Mouse (Mus musculus) cortical plate, adult 2 months (tissue): ENCODE measurements around the gene Pklr. TPM values are rescaled to one million over a fixed set of nuclear protein-coding genes. Genes with fewer than 3 reads are reported as not detected.
"Not testable (repeated sequence)": the region's sequence is repeated elsewhere in the genome, so short reads cannot be mapped to it uniquely, and the experiment has no call there.

Source experiments
- H3K27ac ChIP-seq: fragments of 200-500 bp; 2 replicates; pipeline ENCODE4 v1.5.1; 2012; ENCODE audit warnings: low read length, control low read depth, inconsistent platforms; ENCODE audit not compliant: insufficient read depth
- H3K4me1 ChIP-seq: fragments of 200-500 bp; 2 replicates; pipeline ENCODE4 v1.6.1; 2011; ENCODE audit warnings: low read length; ENCODE audit not compliant: control insufficient read depth, insufficient read depth
- H3K4me3 ChIP-seq: fragments of 200-500 bp; 2 replicates; pipeline ENCODE4 v1.5.1; 2011; ENCODE audit warnings: mild to moderate bottlenecking, low read length, control low read depth; ENCODE audit not compliant: insufficient read depth
- CTCF ChIP-seq: fragments of 200-500 bp; IDR thresholded peaks from 2 replicates; pipeline ENCODE4 v1.5.1; 2011; ENCODE audit warnings: mild to moderate bottlenecking, control low read depth, low read length; ENCODE audit not compliant: insufficient read depth; ENCODE audit errors: extremely low read depth
- POLR2A ChIP-seq: fragments of 200-500 bp; IDR thresholded peaks from 2 replicates; pipeline ENCODE4 v1.6.1; 2011; ENCODE audit warnings: mild to moderate bottlenecking, low read length, control low read depth; ENCODE audit not compliant: insufficient read depth; ENCODE audit errors: extremely low read depth
- polyA plus RNA-seq: library from polyadenylated mRNA; depleted of rRNA; stranded (reverse); fragments of >200 nt; gene quantifications from 2 replicates; pipeline ENCODE4 v1.2.3, GENCODE M21; 2012

Pklr gene
- polyA plus RNA-seq, 1 experiment = 0.08 TPM

DNA sequence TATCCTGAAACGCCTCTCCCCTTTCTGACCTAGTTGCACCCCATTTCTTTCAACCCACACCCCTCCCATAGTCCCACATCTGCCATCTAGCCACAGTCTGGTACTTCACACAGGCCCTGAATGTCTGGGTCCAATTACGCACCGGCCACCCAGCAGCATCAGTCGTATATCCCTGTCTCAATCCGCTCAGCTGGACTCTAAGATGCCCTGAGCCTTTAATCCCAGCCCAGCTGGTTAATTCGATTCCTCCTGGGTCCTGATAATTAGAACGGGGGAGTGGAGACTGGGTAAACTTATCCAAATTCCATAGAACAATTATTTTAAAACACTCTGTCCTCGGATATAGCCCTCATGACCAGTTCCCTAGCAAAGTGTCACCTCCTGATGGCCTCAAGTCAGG is 9.6 kb downstream of the Pklr start:
- no peak overlapping the region for H3K4me3 ChIP-seq
- H3K27ac ChIP-seq = no peak overlapping the region

DNA sequence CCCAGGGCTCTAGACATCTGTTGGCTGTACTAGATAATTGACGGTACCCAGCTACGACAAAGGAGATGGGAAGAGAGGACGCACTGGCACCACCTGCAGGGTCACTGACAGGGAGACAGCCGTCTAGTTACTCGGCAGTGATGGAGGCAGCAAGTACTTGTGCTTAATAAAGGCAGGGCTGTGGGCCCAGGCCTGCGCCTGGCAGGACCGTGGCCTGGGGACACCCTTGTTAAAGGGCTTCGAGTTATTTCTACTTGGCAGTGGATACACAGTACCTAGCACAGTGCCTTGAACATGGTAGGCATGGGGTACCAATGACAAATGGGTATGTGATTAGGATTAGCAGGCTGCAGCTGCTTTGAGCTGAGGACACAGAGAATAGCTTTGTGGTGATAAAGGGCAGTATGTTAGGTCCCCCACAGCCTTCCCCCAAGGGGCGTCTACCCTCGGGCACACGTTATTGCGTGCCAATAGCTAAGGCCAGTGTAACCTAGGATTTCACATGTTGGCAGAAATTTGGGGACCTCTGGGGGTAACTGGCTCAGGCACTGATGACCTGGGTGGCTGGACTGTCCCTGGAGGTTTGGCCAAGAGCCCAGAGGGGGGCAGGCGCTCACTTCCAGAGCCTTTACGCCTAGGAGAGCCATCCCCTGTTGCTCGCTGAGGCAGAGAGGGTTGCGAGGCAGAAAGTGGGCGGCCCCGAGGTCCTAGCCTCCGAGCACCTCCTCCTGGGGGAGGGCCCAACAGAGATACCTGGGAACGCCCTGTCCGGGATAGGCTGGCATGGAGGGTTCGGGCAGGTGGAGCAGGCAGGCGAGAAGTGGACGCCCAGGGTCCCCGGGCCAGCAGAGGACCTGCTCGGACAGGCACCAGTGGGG is 11.4 kb downstream of the Pklr start:
- TF ChIP-seq POLR2A = no peak
- TF ChIP-seq CTCF = no peak
- no peak overlapping the region for H3K4me3 ChIP-seq
- no peak overlapping the region for H3K27ac ChIP-seq
- H3K4me1 ChIP-seq = no peaks in the 10 kb centered on the region

More for the DNA sequence above, 9.6 kb downstream of the Pklr start:
- H3K4me1 ChIP-seq = no peaks in the 10 kb centered on the region
- TF ChIP-seq POLR2A (no peak), CTCF (no peak)

DNA sequence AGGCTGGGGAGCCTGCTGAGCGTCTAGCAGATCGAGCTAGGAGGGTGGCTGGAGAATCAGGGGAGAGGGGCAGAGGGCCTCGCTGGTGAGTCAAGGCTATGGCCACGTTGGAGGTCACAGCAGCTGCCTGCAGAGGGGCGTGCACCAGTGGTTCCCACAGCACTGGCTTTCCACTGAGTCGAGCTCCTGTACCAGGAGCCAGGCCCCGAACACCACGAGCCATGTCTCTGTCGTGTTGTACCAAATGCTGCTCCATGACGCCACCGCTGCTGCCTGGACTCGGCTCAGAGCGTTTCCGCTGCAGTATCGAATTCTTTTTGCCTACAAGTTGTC is 12.0 kb downstream of the Pklr start:
- Histone ChIP-seq H3K4me1 (no peaks in the 10 kb centered on the region), H3K4me3 (no peak overlapping the region), H3K27ac (no peak overlapping the region)
- TF ChIP-seq POLR2A = no peak
- no peak for TF ChIP-seq CTCF

DNA sequence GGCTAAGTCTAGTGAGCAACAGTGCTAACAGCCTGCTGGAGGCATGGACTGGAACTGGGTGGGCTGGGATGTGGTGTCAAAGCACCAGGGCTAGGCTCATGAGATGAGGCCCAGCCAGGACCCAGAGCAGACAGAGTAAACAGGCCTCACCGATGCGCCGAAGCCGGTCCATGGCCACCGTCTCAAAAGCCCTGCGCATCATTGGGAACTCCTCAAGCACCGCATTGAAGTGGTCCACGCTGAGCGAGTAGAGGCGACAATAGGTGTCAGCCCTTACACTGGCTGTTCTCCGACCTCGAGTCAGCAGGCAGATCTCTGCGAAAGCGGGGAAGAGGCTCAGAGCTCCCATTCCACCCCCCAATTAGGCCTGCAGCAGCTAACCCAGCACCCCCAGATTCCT is 12.6 kb downstream of the Pklr start:
- H3K27ac ChIP-seq = no peak overlapping the region
- no peaks in the 10 kb centered on the region for H3K4me1 ChIP-seq
- TF ChIP-seq CTCF (no peak), POLR2A (no peak)
- no peak overlapping the region for H3K4me3 ChIP-seq

DNA sequence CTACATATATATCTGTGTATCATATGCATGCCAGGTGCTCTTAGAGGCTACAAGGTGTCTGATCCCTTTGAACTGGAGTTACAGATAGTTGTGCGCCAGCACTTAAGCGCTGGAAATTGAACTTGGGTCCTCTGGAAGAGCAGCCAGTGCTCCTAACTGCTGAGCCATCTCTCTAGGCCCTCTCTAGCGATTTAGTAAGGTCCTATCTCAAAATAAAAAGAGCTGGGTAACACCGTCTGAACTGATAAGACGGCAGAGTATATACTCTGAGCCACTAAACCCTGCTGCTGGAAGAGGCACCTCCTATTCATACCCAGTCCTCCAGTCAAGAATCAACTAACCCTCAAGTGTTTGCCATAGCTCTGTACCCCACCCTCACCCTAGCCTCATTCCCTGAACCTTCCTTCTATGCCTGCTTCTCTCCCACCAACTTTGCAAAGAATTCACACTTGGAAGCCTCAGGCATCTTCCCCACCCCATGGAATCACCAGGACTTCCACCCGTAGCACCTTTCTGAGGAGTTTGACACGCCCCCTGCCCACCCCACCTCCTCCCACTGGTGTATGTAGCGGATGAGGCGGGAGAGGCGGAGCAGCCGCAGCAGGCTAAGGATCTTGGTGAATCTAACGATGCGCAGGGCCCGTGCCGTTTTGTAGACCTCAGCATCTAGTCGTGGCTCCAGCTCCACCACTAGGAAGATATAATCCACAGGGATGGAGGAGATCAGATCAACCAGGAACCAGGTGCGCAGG is 16.3 kb downstream of the Pklr start:
- Histone ChIP-seq H3K4me3 (no peak overlapping the region), H3K4me1 (no peaks in the 10 kb centered on the region), H3K27ac (no peak overlapping the region)
- TF ChIP-seq CTCF = no peak
- no peak for TF ChIP-seq POLR2A

DNA sequence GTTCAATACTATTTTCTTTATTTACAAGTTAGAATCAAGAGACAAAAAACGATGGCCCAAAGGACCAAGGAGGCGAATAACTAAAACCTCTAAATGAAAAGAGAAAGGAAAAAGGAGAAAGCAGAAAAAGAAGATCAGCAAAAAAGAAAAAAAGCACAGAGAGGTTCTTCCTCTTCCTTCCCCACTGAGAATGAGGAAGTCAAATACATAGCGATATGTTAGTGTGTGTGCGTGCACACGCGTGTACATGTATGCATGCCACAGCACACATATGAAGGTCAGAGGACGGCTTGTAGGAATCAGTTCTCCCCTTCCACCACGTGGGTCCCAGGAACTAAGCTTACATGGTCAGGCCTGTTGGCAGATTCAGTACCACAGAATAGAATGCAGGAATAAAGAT is 21.0 kb downstream of the Pklr start:
- no peak overlapping the region for H3K4me3 ChIP-seq
- TF ChIP-seq CTCF (no peak), POLR2A (no peak)
- no peak overlapping the region for H3K27ac ChIP-seq
- peaks cover 3% of the 10 kb centered on the region; the same call in 1 of the 2 replicates for H3K4me1 ChIP-seq

DNA sequence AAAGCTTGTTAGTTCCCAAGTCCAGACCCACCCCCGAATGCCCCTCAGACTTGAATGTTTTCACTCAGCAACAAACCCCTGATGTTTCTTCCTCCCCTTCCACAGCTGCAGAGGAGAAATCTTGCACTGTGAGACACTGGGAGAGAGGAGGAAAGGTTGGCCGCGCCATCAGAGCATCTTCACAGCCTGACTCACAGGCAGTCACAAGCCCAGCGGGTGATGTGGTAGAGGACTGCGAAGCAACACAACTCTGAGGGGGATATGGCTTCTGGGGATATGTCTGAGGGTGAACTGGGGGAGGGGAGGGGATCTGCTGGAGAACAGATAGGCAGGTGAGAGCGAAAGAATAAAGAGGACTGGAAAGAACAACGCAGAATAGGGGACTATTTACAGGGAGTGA is 22.7 kb downstream of the Pklr start:
- no peak overlapping the region for H3K27ac ChIP-seq
- H3K4me1 ChIP-seq = peaks cover 3% of the 10 kb centered on the region
- peak overlapping the region; percentile 41 for H3K4me3 ChIP-seq
- TF ChIP-seq CTCF (no peak), POLR2A (0 out of 2 replicates have a peak, but pooled peaks have one; percentile 8)

DNA sequence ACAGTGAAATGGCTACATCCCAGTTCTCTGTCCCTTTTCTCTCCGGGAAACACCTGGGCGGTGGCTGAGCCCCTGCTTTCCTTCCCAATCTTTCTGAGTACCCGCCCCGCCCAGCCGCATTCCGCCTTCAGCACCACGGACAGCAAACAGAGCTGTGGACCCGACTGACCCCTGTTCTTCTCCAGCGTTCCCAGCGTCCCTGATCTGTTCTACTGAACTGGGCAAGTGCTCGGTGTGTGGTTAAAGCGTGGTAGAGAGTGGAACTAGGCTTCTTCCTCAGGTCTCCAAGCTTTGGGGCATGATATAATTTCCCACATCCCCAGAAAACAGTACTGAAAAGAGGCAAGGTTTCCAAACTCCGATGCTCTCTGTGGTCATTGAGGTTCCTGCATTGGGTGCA is 23.3 kb downstream of the Pklr start:
- peaks cover 5% of the 10 kb centered on the region for H3K4me1 ChIP-seq
- peak overlapping the region; percentile 41 for H3K4me3 ChIP-seq
- H3K27ac ChIP-seq = no peak overlapping the region
- TF ChIP-seq CTCF = no peak
- no peak for TF ChIP-seq POLR2A

DNA sequence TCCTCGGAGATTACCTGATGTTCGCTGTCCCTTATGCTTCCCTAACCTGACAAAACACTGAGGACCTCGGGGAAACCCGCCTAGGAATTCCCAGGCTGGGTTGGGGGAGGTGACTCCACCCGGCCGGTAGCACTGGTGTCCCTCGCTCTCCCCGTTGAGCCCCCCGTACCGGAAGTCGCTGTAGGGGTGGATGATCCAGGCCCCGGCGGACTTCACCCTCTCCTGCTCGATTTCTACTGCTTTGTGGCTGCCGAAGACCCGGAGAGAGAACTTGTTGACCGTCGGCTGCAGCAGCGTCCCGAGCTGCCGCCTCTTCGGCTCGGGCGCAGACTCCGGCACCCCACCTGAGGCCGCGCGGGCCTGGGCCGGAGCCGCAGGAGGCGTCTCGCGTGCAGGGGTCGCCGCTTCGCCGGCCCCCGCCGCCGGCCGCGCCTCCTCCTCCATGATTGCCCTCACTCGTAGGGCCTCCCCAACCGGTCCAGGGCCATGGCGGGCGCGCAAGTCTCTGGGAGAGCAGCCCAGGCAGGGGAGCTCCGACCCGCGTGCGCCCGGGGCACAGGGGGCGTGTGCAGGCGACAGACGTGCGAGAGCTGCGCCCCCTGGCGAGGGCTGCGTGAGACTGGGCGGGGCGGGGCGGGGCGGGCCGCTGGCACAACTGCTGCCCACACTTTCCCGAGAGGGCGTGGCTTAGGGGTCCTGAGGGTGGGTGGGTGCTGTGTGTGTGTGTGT is 23.8 kb downstream of the Pklr start, which contains the start of gene Hcn3:
Gene Hcn3, minus strand, starts transcription at position 581 of the 729 bp plus-strand sequence.
- Histone ChIP-seq H3K4me1 (peaks cover 5% of the 10 kb centered on the region), H3K27ac (no peak within 1 kb of the TSS), H3K4me3 (peak within 1 kb of the TSS; percentile 41)
- 0 out of 2 replicates have a peak, but pooled peaks have one; percentile 11 for TF ChIP-seq CTCF
- TF ChIP-seq POLR2A = no peak

DNA sequence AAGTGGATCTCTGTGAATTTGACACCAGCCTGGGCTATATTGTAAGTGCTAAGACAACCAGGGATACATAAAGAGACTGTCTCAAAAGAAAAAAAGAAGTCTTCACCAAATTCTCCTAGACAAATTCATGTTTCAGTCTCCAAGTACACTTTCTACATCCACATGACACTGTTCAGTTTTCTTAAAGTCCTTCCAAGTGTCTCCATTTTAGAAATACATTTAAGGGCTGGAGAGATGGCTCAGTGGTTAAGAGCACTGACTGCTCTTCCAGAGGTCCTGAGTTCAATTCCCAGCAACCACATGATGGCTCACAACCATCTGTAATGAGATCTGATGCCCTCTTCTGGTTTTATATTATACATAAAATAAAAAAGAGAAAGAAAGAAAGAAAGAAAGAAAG is 25.3 kb downstream of the Pklr start:
- not testable (repeated sequence) for H3K27ac ChIP-seq, H3K4me3 ChIP-seq
- peaks cover 11% of the 10 kb centered on the region for H3K4me1 ChIP-seq
